Mouse (Mus musculus) cortical plate, adult 2 months (tissue): Measurements from ENCODE around the gene Chst3.

Experiments used
- CTCF ChIP-seq: fragments of 200-500 bp; IDR thresholded peaks from 2 replicates; pipeline ENCODE4 v1.5.1; 2011; ENCODE audit warnings: mild to moderate bottlenecking, control low read depth, low read length; ENCODE audit not compliant: insufficient read depth; ENCODE audit errors: extremely low read depth
- POLR2A ChIP-seq: fragments of 200-500 bp; IDR thresholded peaks from 2 replicates; pipeline ENCODE4 v1.6.1; 2011; ENCODE audit warnings: mild to moderate bottlenecking, low read length, control low read depth; ENCODE audit not compliant: insufficient read depth; ENCODE audit errors: extremely low read depth

DNA sequence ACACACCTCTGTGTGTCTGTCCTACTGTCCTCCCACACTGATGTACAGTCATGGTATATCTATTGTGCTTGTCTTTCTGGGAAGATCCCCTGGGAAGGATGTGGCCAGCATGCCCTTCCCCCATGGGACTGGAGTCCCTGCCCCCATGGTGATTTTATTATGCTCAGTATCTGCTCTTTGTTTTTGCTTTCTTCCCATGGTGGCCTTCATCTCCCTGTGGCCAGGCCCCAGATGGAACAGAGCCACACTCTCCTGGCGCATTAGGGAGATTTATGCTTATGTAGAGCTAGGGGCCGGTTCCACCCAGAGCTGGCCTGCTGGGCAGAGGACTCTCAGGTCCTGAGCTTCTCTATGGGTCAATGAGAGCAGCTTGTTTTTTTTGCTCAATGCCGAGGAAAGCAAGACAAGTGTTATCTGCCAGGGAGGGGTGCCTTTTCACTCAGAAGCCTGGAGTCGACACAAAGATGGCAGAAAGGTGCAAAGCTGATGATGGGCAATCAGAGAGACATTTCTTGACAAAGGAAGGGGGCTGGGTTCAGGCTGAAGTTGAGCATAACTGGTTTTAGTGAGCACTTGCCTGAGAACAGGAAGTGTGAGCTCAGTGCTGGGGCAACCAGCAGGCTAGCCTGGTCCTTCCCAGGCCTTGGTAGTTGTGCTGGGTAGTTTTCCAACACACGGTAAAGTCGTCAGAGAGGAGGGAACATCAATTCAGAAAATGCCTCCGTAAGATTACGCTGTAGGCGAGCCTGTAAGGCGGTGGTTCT, 48.6 kb downstream of the Chst3 start:
- no peak for TF ChIP-seq POLR2A
- TF ChIP-seq CTCF, result no peak
